Mouse (Mus musculus) intestine, postnatal 0 days (tissue): ENCODE measurements at regions not wholly inside any gene's neighbourhood (a gene's known extent, or its start where the extent isn't known, plus 50 kb on each side); places are given as distances from the start of the nearest gene placed in this dataset.

Source experiments
- ATAC-seq: fragments of 200-750 bp; cut with Nextera tagmentation; 2 replicates; pipeline ENCODE4 v1.8.0; 2017; ENCODE audit warnings: mild to moderate bottlenecking, moderate TSS enrichment, moderate library complexity
- H3K27ac ChIP-seq: fragments of 300-500 bp; sonication (generic); 2 replicates; pipeline ENCODE4 v1.5.1; 2014; ENCODE audit warnings: mild to moderate bottlenecking, low read depth, low read length, moderate library complexity
- H3K27me3 ChIP-seq: fragments of 300-500 bp; sonication (generic); replicated peaks from 2 replicates; pipeline ENCODE4 v1.6.1; 2014; ENCODE audit warnings: low read length, mixed read lengths; ENCODE audit not compliant: control insufficient read depth, insufficient read depth
- H3K36me3 ChIP-seq: fragments of 300-500 bp; sonication (generic); 2 replicates; pipeline ENCODE4 v1.6.1; 2014; ENCODE audit warnings: mild to moderate bottlenecking, moderate library complexity; ENCODE audit not compliant: control insufficient read depth, insufficient read depth
- H3K4me1 ChIP-seq: fragments of 300-500 bp; sonication (generic); replicated peaks from 2 replicates; pipeline ENCODE4 v1.6.1; 2014; ENCODE audit warnings: antibody characterized with exemption, low read length, mixed read lengths; ENCODE audit not compliant: control insufficient read depth, insufficient read depth
- H3K4me2 ChIP-seq: fragments of 300-500 bp; sonication (generic); replicated peaks from 2 replicates; pipeline ENCODE4 v1.6.1; 2014; ENCODE audit warnings: low read depth, mild to moderate bottlenecking, moderate library complexity
- H3K4me3 ChIP-seq: fragments of 300-500 bp; sonication (generic); 2 replicates; pipeline ENCODE4 v1.5.1; 2014; ENCODE audit warnings: low read depth, low read length
- H3K9ac ChIP-seq: fragments of 300-500 bp; sonication (generic); 2 replicates; pipeline ENCODE4 v1.6.1; 2014; ENCODE audit warnings: mild to moderate bottlenecking, low read depth, low read length
- H3K9me3 ChIP-seq: fragments of 300-500 bp; sonication (generic); 2 replicates; pipeline ENCODE4 v1.6.1; 2016; ENCODE audit warnings: mixed run types; ENCODE audit not compliant: control insufficient read depth
- CTCF ChIP-seq: sonication (generic); IDR thresholded peaks from 2 replicates; pipeline ENCODE4 v1.5.1; 2016; ENCODE audit warnings: low read depth, mild to moderate bottlenecking, control low read depth, antibody characterized with exemption, moderate library complexity
- WGBS: fragments of 180-500 bp; shearing (Covaris S2); extraction: QIAGEN DNeasy Blood & Tissue Kit; methylation state at CpG from one replicate; pipeline ENCODE4 v1.1.7; 2014; 5-methylcytosine and 5-hydroxymethylcytosine counted together

DNA sequence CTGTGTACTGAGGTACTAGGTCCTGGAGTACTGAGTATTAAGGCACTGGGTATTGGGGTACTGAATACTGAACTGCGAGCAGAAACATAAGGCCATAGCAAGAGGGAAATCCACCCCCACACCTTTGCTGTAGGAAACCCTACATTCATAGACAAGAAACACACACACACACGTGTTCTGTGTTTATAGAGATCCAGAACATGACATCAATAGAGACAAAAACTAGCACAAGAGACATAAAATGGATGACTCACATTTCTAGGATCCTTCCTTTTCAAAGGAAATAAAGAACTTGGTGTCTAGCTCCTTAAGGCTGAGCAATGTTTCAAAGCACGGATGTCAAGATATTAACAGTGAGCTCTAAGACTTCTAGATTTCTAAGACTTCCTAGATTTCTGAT, 49.9 kb upstream of the Nepro start:
- H3K9ac ChIP-seq, result no peak overlapping the region
- H3K27me3 ChIP-seq, result no peaks in the 10 kb centered on the region
- H3K4me2 ChIP-seq, result no peak overlapping the region
- H3K36me3 ChIP-seq, result no peaks in the 10 kb centered on the region
- H3K4me3 ChIP-seq, result no peak overlapping the region
- no peak for TF ChIP-seq CTCF
- WGBS, result 89% methylated on average over 3 of the region's 3 CpGs
- H3K4me1 ChIP-seq, result peaks cover 4% of the 10 kb centered on the region; the same call in 1 of the 2 replicates
- no peak for ATAC-seq
- no peak overlapping the region for H3K27ac ChIP-seq
- H3K9me3 ChIP-seq, result no peaks in the 10 kb centered on the region

DNA sequence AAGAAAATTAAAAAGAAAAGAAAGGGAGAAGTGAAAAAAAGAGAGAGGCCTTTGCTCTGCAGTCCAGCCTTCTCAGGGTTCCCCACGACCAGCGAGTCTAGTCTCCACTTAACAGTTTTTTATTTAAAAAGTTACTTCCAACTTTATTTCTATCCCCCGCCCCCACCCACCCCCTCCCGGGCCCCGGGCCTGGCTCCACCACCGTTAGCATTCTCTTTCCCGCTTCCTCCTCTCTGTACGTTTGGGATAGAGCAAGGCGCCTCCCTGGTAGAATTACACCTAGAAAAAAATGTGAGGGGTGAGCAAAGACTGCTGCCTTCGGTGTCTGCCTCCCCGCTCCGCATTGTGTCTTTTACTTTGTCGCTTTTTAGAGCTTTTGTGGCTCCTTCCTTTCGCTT, 51.7 kb upstream of the Nepro start:
- WGBS, result 22% methylated on average over 14 of the region's 14 CpGs
- H3K4me3 ChIP-seq, result no peak overlapping the region
- H3K27ac ChIP-seq, result no peak overlapping the region

DNA sequence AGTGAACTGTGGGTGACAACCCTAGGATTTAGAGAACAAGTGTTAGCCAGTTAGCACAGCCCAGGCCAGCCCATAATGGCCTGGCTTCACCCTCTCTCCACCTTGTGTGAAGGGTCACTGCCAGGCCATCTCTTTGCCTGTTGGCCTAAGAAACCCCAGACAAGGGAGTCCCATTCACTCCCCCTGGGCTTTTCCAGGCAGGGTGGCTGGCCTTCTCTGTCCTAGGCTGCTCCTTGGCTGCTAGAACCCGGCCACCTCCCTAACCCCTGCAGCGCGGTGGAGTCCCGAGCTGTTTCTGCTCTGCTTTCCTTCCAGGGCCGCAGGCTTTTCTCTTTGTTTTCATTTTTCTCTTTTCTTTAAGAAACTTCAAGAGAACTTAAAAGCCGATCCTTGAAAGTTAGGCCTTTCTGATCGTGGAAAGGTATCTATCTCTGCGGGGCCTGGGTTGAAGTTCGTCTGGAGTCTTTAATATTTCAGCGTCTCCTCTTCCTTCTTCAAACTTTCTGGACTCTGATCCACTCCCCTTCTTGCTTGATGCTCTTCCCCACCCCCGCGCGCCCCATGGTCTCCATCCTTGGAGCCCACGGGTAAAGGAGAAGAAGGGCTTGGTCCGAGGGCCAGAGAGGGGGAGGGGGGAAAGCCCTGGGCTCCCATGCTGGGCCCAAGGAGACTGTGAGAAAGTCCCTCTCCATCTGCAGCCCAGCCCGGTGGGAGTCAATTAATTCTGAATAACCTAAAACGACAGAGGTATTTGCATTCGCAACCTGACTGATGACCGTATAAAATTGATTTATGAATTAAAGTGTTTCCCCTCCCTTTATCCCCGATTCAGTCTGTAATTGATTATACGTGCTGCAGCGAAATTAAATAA, 52.3 kb upstream of the Nepro start:
- Histone ChIP-seq H3K9me3 (no peaks in the 10 kb centered on the region), H3K4me1 (peaks cover 4% of the 10 kb centered on the region; the same call in 1 of the 2 replicates), H3K4me3 (no peak overlapping the region), H3K36me3 (no peaks in the 10 kb centered on the region), H3K4me2 (peak overlapping the region; percentile 43), H3K9ac (no peak overlapping the region), H3K27ac (no peak overlapping the region), H3K27me3 (no peaks in the 10 kb centered on the region)
- no peak for ATAC-seq
- WGBS, result 50% methylated on average over 22 of the region's 22 CpGs
- no peak for TF ChIP-seq CTCF

More for the DNA sequence above, 51.7 kb upstream of the Nepro start:
- no peaks in the 10 kb centered on the region for H3K9me3 ChIP-seq
- peak overlapping the region; percentile 43 for H3K4me2 ChIP-seq
- peaks cover 4% of the 10 kb centered on the region; the same call in 1 of the 2 replicates for H3K4me1 ChIP-seq
- no peaks in the 10 kb centered on the region for H3K36me3 ChIP-seq
- no peak overlapping the region for H3K9ac ChIP-seq
- no peak for TF ChIP-seq CTCF
- no peaks in the 10 kb centered on the region for H3K27me3 ChIP-seq
- no peak for ATAC-seq

DNA sequence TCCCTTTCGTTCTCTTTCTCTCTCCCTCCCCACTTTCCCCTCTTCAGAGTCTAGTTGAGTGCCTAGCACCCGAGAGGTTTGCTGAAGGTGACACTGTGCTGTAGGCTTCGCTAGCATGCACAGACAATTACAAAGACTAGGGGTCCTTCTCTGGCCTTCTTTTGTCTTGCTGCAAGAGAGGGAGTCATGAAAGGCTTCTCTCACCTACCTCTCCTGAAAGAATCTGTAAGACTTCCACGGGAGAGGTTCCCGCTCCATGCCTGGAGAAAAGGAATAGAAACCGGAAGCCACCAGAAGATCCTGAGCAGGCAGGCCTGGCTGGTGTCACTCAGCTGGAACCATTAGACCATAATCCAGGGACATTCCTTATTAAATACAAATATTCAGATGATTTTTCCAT, 56.0 kb upstream of the Nepro start:
- Histone ChIP-seq H3K36me3 (no peaks in the 10 kb centered on the region), H3K27me3 (no peaks in the 10 kb centered on the region), H3K9me3 (no peaks in the 10 kb centered on the region), H3K4me1 (peaks cover 4% of the 10 kb centered on the region; the same call in 1 of the 2 replicates), H3K9ac (no peak overlapping the region), H3K27ac (no peak overlapping the region), H3K4me2 (no peak overlapping the region), H3K4me3 (no peak overlapping the region)
- no peak for ATAC-seq
- WGBS, result 91% methylated on average over 6 of the region's 6 CpGs
- TF ChIP-seq CTCF, result no peak

DNA sequence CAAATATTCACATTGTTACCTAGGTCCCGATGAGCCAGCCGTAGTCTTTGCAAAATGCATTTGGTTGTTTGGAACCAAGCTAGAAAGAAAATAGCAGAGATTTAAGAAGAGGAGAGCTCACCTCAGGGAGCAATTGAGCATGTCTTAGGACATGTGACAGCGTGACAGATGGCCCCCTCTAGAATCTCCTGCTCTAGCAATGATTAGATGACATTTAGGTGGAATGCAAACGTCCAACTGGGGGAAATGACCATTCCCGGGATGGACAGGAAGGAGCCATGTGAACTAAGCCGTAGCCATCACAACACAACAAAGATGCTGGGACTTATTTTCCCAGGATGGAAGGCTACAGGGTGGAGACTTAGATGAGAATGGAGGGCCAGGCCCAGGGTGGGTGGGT, 57.0 kb upstream of the Nepro start:
- Histone ChIP-seq H3K36me3 (no peaks in the 10 kb centered on the region), H3K4me2 (no peak overlapping the region), H3K9me3 (no peaks in the 10 kb centered on the region), H3K4me3 (no peak overlapping the region), H3K9ac (no peak overlapping the region), H3K27me3 (no peaks in the 10 kb centered on the region), H3K27ac (no peak overlapping the region), H3K4me1 (peaks cover 3% of the 10 kb centered on the region; the same call in 1 of the 2 replicates)
- no peak for TF ChIP-seq CTCF
- WGBS, result 60% methylated on average over 6 of the region's 6 CpGs
- ATAC-seq, result no peak

DNA sequence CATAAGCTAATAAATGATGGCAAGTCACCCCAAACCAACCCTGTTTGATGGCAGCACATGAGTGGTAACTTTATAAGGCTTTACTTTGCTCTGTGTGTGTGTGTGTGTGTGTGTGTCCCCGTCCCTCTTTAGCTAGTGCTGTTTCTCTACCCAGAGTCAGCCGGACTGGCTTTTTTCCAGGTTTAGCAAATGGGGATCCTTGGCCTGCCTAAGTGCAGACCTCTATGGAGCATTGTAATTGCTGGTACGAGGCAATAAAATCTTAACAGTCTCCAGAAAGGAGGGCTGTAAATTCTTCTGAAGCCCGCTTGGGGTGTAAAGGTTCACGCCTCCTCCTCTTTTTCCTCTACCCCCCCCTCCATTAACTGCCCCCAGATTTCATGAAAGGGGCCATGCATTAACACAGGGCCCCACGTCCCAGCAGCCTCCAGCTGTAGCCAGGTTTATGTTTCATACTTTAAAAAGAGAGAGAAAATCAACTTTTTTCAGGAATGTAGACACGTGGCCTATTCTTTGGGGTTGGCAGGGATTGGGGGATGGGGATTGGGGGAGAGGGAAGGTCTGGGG, 57.6 kb upstream of the Nepro start:
- H3K4me2 ChIP-seq, result no peak overlapping the region
- H3K9ac ChIP-seq, result no peak overlapping the region
- no peaks in the 10 kb centered on the region for H3K4me1 ChIP-seq
- H3K27ac ChIP-seq, result no peak overlapping the region
- no peak for TF ChIP-seq CTCF
- no peaks in the 10 kb centered on the region for H3K9me3 ChIP-seq
- no peak overlapping the region for H3K4me3 ChIP-seq
- ATAC-seq, result peak; percentile 59
- no peaks in the 10 kb centered on the region for H3K27me3 ChIP-seq
- WGBS, result 26% methylated on average over 7 of the region's 7 CpGs
- H3K36me3 ChIP-seq, result no peaks in the 10 kb centered on the region
